8 mouse cellular contexts compared by ENCODE assay signal in the genomic region with DNA sequence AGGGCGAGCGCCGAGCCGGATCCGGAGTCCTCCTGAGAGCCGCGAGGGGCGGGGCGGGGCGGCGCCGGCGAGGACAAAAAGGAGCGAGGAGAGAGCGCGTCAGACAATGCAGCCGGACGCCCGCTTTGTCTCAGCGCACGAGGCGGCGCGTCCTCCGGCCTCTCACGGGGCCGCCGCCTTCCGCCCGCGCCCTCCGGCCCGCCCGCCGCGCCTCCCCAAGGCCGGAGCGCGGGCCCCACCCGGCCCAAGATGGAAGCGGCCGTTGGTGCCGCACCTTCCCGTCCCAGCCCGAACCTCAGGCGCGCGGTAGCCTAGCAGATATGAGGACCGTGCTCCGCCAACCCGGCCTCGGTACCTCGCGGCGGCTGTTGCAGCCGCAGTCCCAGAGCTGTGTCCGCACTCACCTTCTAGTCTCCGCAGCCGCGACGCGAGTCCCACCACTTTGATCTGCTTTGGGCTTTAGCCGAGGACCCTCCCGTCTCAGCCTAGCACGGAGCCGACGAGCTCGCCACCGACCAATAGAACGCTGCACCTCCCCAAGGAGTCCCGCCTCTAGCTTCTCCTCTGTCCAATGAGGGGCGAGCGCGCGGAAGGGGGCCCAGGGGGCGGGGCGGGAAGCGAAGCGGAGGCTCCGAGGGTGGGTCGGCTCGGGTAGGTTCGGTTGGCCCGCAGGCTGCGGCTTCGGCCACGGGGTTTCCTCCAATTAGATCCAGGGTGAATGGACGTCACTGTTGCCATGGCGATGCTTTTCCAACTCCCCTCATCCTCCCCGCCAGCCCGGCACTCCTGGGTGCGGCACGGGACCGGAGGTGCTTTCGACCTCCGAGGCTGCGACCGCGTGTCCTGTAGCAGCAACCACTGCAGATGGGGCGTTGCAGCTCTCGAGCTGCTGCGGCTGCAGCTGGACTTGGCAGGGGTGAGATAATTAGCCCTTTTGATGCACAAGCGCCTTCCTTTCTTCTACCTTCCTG. TPM values are rescaled to one million over a fixed set of nuclear protein-coding genes. Genes with fewer than 3 reads are reported as not detected.
DNase-seq lines count a peak whose midpoint lies in the region; ATAC-seq lines count a peak whose summit lies in the region.

A gene (minus strand): TSS at position 538 of the 971 bp plus-strand sequence.

- intact Hi-C loops in gastrocnemius, postnatal 14 days (cut with DNase I; ENCODE audit: low total_unique reads), result loop anchor here (10.0 kb wide), 1 partner anchor 97 kb away; no protein-coding TSS in a partner anchor
- intact Hi-C loops in left cerebral cortex, postnatal 10 days (cut with DNase I), result no loop called here

- ATAC-seq in inflammation-experienced regulatory T-cells, adult 6 months, result peak; percentile 90
- ATAC-seq in megakaryocyte-erythroid progenitor cell, adult 5-6 weeks (replicated peaks; ENCODE audit: low FRiP score, low TSS enrichment, poor library complexity, severe bottlenecking), result peak; percentile 96

- DNase-seq in adrenal gland, adult (ENCODE audit: inconsistent age in 2 of 2, low spot score in 1 of 2), result peak; percentile 98 to 99
- peak; percentile 98 for DNase-seq in embryo, embryonic 10.5 days (ENCODE audit: low spot score)
- DNase-seq in gastrocnemius, postnatal 14 days, result peak; percentile 97
- peak; percentile 98 to 99 for DNase-seq in left cerebral cortex, postnatal 10 days (ENCODE audit: extremely low spot score in 1 of 2, low spot score in 2 of 2)
- DNase-seq in right cerebral cortex, postnatal 25 days, result peak; percentile 96
- peak; percentile 96 for DNase-seq in urinary bladder, postnatal 4 days (ENCODE audit: low spot score in 2 of 2)

RNA-seq across cellular contexts. Expression of the gene that starts here (rescaled TPM):
- 10 to 100 TPM; 46.3 to 61.9 TPM for total RNA-seq in gastrocnemius, postnatal 14 days (2021)
- 100 to 1,000 TPM; 167 to 333 (median 215) TPM for polyA plus RNA-seq in inflammation-experienced regulatory T-cells, adult 6 months (2017; shearing (Covaris generic))
- total RNA-seq in left cerebral cortex, postnatal 10 days (2021), result 100 to 1,000 TPM; 645 to 677 TPM
- total RNA-seq in megakaryocyte-erythroid progenitor cell, adult 5-6 weeks (2014; fragmentation: Nextera tagmentation), result 167 and 196 TPM in 2 replicates
- total RNA-seq in megakaryocyte-erythroid progenitor cell, adult 5-6 weeks (2017), result 182 and 215 TPM in 2 replicates

Comparison
In these comparisons a context has a peak if more than half of its experiments do, and no peak if none do; other contexts are left out.
1. Peak in every context shown above with its lines: DNase-seq and ATAC-seq.